Mouse (Mus musculus) bone marrow, adult 2 months (tissue): ENCODE results near the gene Ms4a6c. TPM values are rescaled to one million over a fixed set of nuclear protein-coding genes. Genes with fewer than 3 reads are reported as not detected.

ENCODE experiments used
- H3K27ac ChIP-seq: fragments of 200-500 bp; 2 replicates; pipeline ENCODE4 v1.5.1; 2012; ENCODE audit warnings: low read depth, mild to moderate bottlenecking, control low read depth, inconsistent platforms, low read length; ENCODE audit not compliant: control insufficient read depth, poor library complexity, insufficient read depth
- H3K4me1 ChIP-seq: fragments of 200-500 bp; 2 replicates; pipeline ENCODE4 v1.6.1; 2011; ENCODE audit warnings: low read length; ENCODE audit not compliant: control insufficient read depth, insufficient read depth
- H3K4me3 ChIP-seq: fragments of 200-500 bp; replicated peaks from 2 replicates; pipeline ENCODE3; 2011; ENCODE audit warnings: mild to moderate bottlenecking, low read depth, low read length, control low read depth; ENCODE audit not compliant: control insufficient read depth
- CTCF ChIP-seq: fragments of 200-500 bp; IDR thresholded peaks from 2 replicates; pipeline ENCODE4 v1.5.1; 2011; ENCODE audit warnings: low read length, control low read depth; ENCODE audit not compliant: control insufficient read depth, insufficient read depth
- POLR2A ChIP-seq: fragments of 200-500 bp; IDR thresholded peaks from 2 replicates; pipeline ENCODE4 v1.6.1; 2011; ENCODE audit warnings: low read depth, mild to moderate bottlenecking, control low read depth, low read length, borderline replicate concordance; ENCODE audit not compliant: control insufficient read depth
- whole genome bisulfite sequencing: fragments of 180-500 bp; shearing (Covaris S2); methylation state at CpG from one replicate; pipeline ENCODE4 v1.1.7; 2018; 5-methylcytosine and 5-hydroxymethylcytosine counted together
- polyA plus RNA-seq: library from polyadenylated mRNA; stranded (reverse); fragments of >200 nt; gene quantifications from 2 replicates; pipeline ENCODE4 v1.2.4, GENCODE M21; 2011; ENCODE audit warnings: low replicate concordance; ENCODE audit not compliant: missing spikeins, insufficient read depth, insufficient read length

Ms4a6c gene
- polyA plus RNA-seq, 1 experiment: 36.3 TPM

DNA sequence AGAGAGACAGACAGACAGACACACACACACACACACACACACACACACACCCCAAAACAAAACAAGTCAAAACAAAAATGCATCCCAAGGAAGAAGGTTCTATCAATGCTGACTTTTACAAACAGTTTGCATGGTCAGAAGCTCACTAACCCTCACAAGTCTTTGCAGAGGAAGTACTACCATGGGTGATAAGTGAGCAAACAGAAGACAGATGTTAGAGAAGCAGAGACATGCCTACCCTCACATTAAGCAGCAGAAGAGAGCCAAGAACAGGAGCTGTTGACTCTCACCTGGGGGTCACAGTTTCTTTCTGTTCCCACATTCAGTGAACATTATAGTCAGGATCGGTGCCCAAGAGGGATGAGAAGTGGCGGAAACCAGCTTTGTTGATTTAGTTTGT is 10.5 kb downstream of the Ms4a6c start:
- no peak overlapping the region for H3K4me3 ChIP-seq
- WGBS: 83% methylated on average over 2 of the region's 2 CpGs
- no peak for TF ChIP-seq POLR2A
- H3K4me1 ChIP-seq: peaks cover 2% of the 10 kb centered on the region
- H3K27ac ChIP-seq: no peak overlapping the region

DNA sequence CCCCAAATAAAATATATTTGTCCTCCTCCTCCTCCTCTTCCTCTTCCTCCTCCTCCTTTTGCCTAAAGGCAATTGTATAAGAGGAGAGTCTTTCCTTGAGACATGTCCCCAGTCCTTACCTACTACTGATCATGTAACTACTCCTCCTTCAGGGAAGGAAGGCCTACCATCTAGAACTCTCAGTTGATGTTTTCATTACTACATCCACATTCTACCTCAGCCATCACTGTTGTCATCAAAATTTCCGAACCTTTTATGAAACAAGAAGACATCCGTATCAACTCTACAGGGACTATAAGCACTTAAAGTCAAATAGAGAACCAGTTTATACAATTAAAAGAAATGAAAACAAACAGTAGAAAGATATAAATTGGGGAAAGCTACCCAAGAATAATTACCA is 13.5 kb downstream of the Ms4a6c start:
- no peak for TF ChIP-seq CTCF
- no peak for TF ChIP-seq POLR2A
- Histone ChIP-seq H3K4me1 (peaks cover 2% of the 10 kb centered on the region), H3K27ac (no peak overlapping the region), H3K4me3 (no peak overlapping the region)
- WGBS: 84% methylated on average over 2 of the region's 2 CpGs

DNA sequence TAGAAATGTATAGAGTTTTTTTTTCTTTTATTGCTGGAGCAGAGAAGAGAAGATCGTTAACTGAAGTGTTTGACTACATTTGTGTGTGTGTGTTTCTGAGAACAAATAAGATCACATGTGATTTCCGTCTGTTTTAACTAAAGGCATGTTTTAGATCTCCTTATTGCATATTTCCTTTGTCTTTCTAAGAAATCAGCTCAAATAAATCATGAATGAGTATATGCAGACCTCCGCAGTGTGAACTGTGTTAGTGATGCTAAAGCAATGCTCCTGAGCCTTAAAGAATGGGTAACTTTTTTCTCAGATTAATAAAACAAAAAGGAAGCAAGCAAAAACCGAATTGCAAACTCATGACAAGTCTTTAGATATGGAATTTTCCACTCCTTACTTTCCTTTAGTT is 14.8 kb downstream of the Ms4a6c start:
- TF ChIP-seq CTCF (no peak), POLR2A (no peak)
- Histone ChIP-seq H3K27ac (no peak overlapping the region; the same call in 1 of the 2 replicates), H3K4me3 (peak overlapping the region; percentile 21), H3K4me1 (peaks cover 2% of the 10 kb centered on the region)
- WGBS: 40% methylated on average over 4 of the region's 4 CpGs

DNA sequence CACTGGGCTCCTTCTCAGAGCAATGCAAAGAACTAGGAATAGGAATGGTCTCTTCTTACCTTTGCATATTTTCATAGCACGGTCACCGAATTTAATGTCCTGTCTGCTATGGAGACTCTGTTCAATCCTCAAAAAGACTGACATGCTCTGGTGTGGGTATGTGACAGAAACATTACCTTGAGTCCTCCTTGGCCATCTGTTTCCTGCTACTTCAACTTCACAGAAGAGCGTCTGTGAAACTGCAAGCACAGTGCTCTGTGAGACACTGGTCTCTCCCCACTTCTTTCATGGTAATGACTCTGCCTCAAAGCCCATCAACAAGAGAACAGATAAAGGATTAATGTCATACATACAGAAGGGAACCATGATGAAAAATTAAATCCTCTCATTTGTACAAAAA is 15.2 kb downstream of the Ms4a6c start:
- TF ChIP-seq CTCF (no peak), POLR2A (no peak)
- 18% methylated on average over 3 of the region's 3 CpGs for WGBS
- peak overlapping the region; percentile 33; the same call in 1 of the 2 replicates for H3K27ac ChIP-seq

DNA sequence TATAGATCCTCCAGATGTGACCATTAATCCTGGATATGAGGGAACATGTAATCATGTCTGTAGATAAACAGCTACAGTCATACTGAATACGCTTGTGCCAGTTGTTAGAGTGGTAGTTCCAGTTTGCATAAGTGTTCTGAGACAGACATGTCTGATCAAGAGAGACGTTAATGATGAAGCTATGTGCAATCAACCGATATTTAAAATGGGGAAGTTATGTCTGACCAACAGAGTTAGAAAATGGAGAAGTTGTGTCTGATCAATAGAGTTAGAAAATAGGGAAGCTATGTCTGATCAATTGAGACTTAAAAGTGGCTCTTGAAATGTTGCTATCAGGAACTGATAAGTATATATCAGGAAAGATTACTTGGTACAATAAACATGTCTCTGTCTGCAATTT is 16.1 kb downstream of the Ms4a6c start:
- Histone ChIP-seq H3K4me1 (peaks cover 2% of the 10 kb centered on the region), H3K4me3 (no peak overlapping the region), H3K27ac (no peak overlapping the region)
- 9% methylated on average over 3 of the region's 3 CpGs for WGBS
- TF ChIP-seq POLR2A (no peak), CTCF (no peak)

More for the DNA sequence above, 15.2 kb downstream of the Ms4a6c start:
- Histone ChIP-seq H3K4me1 (peaks cover 2% of the 10 kb centered on the region), H3K4me3 (peak overlapping the region; percentile 30)

DNA sequence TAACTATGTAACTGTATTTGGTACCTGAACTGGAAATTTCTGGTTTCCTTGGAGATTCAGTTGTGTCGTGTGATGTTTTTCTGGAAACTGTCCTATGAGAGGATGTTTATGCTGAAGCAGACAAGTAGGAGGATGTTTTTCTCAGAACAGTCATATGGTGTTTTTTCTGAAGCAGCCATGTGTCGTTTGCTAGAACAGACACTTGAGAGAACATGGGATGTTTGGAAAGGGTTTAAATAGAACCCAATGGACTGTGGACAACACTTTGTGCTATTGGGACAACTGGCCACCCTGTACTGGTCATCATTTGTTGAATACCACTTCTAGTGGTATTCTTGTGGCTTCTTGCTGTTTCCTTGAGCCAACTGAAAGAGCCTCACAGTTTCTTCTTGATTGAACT is 16.6 kb downstream of the Ms4a6c start, which contains the start of gene Gm8369:
Gm8369 (plus strand) TSS at position 193 of the 400 bp plus-strand sequence.
- peak within 1 kb of the TSS; percentile 76; the same call in 1 of the 2 replicates for H3K27ac ChIP-seq
- no peak within 1 kb of the TSS for H3K4me3 ChIP-seq
- 50% methylated on average over 2 of the region's 2 CpGs for WGBS
- H3K4me1 ChIP-seq: peaks cover 2% of the 10 kb centered on the region
- no peak for TF ChIP-seq POLR2A
- TF ChIP-seq CTCF: no peak

DNA sequence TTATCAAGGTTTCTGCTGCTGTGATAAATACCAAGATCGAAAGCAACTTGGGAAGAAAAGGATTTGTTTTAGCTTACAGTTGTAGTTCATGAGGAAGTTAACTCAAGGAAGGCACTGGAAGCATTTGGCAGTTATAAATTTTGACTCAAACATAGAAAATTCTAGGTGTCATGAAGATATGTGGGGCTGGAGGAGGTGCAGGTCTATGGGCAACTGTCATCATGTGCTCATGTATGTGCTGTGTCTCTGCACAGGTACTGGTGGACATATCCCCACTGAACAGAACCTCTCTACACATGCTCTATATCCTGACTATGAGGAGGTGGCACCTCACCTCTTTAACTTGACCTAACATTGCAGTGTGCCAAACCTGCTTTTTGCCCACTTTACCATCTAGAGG is 17.4 kb downstream of the Ms4a6c start:
- peaks cover 2% of the 10 kb centered on the region for H3K4me1 ChIP-seq
- peak overlapping the region; percentile 15; the same call in 1 of the 2 replicates for H3K27ac ChIP-seq
- TF ChIP-seq CTCF (no peak), POLR2A (no peak)
- 65% methylated on average over 1 of the region's 1 CpGs for WGBS
- no peak overlapping the region for H3K4me3 ChIP-seq

DNA sequence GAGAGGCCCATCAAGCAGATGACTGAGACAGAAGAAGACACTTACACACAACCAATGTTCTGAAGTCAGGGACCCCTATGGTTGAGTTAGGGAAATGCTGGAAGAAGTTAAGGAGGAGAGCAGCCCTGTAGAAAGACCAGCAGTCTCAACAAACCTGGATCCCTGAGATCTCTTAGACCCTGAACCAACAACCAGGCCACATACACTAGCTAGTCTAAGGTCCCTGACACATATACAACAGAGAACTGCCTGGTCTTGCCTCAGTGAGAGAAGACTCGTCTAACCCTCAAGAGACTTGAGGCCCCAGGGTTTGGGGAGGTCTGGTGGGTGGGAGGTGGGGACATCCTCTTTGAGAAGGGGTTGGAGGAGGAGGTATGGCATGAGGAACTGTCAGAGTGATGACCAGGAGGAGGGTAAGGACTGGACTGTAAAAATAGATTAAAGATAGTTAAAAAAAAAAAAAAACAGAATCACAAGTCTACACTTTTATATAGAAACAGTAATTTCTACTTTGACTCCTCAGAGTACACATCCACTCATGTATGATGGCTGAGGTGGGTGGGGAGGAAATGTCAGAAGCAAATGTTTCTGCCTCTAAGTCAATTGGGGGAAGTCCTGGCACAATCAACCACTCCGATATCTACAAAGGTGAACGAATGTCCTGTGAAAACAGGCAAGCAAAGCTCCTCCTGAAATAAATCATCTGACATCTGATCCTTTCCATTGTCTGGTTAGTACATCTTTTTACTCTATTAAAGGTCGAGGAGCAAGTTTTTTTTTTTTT is 22.4 kb downstream of the Ms4a6c start:
- TF ChIP-seq CTCF: no peak
- TF ChIP-seq POLR2A: no peak
- Histone ChIP-seq H3K4me1 (no peaks in the 10 kb centered on the region; the same call in 1 of the 2 replicates), H3K27ac (peak overlapping the region; percentile 48), H3K4me3 (no peak overlapping the region)
- 55% methylated on average over 4 of the region's 4 CpGs for WGBS

DNA sequence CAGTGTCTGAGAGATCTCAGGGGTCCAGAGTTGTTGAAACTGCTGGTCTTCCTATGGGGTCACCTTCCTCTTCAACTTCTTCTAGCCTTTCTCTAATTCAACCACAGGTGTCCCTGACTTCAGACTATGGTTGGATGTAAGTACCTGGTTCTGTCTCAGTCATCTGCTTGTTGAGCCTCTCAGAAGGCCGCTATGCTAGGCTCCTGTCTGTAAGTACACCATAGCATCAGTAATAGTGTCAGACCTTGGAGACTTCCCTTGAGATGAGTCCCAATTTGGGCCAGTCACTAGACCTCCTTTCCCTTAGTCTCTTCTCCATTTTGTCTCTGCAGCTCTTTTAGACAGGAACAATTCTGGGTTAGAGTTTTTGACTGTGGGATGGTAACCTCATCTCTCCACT is 23.5 kb downstream of the Ms4a6c start:
- no peak for TF ChIP-seq CTCF
- TF ChIP-seq POLR2A: no peak
- no peak overlapping the region for H3K4me3 ChIP-seq
- no peaks in the 10 kb centered on the region for H3K4me1 ChIP-seq
- WGBS: 72% methylated on average over 1 of the region's 1 CpGs
- peak overlapping the region; percentile 51; the same call in 1 of the 2 replicates for H3K27ac ChIP-seq
